Mouse (Mus musculus): Measurements from ENCODE around the gene Uox.

The Uox gene

DNA sequence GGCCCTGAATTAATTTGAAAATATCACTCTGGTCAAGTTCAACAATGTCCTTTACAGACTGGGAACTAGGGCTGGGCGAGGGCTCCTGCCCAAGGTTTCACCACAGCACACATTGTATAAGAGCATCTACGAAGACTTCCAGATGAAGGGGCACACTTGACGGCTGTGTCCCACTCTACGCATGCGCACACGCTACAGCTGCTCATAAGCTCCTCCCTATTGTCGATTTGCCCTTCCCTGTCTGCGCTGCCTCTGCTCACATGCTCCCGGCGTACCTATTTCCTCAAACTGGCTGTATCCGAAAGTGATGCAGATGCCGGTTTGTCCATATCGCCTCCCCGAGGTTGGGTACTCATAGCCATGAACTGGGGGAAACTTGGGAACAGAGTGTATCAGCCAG is 16.4 kb downstream of the Uox start:
- DNase-seq = no peak

DNA sequence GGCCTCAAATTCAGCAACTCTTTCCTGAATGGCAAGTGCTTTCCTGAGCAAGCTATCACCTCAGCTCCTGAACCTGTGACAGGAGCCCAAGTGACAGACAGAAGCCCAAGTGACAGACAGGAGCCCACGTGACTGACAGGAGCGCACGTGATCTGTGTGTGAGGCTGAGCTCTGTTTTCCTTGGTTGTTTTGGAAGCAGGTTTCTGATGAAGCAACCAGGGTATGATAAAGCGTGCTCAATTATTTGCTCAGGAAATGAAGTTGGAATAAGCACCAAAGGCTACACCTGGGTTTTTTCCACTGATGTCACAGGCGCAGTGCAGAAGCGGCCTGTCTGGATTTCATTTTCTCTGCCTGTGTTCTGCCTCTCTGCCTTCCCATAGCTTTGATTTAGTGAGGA is 19.3 kb downstream of the Uox start:
- DNase-seq = no peak

DNA sequence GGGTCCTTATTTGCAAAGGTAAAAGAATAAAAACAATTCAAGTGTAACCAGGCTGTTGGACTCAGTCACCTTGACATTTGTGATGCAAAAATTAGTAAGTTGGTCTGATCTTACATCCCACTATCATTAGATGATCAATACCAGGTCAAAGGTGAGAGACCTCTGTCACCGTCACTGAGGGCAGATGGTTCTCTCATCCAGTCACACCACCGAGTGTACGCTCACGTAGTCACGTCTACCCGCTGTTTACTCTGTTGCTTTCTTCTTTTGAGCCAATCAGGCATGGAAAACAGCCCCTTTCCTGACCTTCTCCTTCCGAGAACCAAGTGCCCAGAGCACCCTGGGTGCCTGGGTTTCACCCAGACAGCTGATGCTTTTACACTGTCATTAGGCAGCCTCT is 20.9 kb downstream of the Uox start:
- DNase-seq = no peak

DNA sequence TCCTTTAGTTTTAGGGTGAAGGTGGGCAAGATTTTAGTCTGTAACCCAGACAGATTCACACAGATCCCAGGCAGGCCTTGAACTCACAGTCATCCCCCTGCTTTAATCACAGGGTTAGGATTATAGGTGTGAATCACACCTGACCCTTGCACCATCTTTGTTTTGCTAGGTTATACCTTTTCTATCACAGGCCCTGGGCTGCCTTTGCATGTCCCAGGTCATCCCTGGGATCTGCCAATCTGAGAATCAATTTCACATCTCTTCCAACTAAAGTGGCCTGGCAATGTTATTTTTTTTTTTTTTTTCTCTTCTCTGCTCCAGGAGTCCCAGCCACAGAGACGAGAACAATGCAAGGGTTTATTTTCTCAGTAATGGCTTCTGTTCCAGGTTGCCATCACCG is 21.4 kb downstream of the Uox start:
- DNase-seq = no peak

DNA sequence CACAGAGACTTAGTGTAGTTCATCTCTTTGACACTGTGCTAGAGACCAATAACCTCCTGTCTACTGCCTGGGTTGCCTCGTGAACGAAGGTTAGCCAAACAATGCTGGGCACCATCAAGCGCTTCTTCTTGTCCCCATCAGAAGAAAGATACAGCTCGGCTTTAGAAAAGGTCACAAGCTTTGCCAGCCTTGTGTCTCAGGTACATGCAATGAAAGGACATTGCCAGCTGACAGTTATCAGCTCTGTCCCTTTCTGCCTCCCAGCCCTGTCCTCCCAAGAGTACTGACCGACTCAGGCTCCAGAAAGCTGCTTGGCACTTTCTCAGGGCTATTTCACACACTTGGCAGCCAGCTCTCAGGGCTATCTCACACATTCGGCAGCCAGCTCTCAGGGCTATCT is 25.2 kb downstream of the Uox start:
- DNase-seq = no peak

DNA sequence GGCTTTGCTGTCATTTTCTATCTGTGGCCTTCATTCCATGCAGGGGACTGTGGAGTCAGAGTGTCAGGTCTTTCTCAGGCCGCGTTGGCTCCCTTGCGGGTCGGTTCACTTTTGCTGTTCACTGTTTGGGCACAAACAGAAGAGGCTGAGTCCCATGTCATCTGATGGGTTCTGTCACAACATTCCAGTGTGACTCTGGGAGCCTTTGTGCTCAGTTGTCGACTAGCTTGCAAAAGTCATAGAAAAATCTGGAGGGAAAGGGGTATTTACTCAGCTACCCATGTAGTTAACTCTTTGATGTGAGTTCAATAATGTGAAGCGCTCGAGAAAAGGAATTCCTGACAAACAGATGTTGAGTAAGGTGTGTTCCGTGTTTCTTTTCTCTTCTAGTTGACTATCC is 26.2 kb downstream of the Uox start:
- DNase-seq = no peak

DNA sequence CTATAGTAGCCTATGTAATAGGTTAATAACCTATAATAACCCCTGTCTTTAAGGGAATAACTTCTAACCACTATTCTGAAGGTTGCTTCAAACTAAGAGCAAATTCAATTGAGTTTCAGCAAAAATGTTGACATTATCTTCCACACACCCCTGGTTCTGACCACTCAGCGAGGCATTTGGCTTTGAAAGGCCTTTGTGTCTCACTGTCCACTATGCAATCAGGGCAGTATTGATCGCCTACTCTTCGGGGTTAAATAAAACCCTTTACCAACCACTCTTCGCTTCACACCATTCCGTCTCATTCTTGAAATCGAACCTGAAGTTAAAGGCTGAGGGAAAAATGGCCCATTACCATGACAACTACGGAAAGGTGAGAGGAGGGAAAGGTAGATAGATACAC is 26.6 kb downstream of the Uox start:
- DNase-seq = no peak

DNA sequence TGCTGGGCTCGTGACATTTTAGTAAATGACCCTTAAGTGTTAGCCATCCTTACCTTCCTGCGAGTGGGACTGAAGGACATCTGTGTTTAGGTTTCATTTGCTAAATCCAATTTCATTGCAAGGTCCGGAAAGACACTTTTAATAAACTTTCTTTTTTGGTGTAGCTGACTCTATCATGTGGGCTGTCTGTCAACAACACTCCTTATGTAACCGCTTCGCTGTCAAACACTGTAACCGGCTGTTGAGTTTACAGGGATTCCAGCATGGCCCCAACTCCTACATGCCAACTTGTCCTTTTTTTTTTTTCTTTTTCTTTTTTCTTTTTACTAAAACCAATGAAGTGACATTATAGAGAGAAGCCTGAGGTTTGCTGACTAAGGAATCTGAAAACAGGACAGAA is 28.2 kb downstream of the Uox start:
- no peak for DNase-seq

DNA sequence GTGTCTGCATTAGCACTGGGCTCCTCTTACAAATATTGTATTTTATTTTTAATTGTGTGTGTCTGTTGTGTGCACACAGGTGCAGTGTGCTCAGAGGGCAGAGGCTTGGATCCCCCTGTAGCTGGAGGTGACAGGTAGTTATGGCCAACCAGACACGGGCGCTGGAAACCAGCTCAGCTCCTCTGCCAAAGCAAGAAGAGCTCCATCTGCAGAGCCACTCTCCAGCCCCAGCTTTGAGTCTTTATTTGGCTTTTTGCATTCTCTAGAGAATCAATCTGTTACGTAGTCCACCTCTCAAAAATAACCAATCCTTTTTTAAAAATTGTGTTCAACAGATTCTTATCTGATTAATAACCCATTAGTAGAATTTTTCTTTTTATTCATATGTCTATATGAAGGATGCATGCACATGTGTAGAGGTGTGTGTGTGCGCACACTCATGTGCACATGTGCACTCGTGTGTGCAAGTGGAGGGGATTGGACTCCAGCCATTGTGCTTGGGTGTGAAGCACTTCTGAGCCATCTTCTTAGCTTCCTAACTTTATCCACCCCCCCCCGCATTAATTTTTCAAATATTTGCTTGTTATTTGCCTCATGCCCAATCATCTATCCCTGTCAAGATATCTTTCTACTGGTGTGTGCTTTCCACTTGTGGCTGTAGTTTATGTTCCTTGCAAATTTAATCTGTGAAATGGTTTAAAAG is 29.1 kb downstream of the Uox start:
- no peak for DNase-seq

DNA sequence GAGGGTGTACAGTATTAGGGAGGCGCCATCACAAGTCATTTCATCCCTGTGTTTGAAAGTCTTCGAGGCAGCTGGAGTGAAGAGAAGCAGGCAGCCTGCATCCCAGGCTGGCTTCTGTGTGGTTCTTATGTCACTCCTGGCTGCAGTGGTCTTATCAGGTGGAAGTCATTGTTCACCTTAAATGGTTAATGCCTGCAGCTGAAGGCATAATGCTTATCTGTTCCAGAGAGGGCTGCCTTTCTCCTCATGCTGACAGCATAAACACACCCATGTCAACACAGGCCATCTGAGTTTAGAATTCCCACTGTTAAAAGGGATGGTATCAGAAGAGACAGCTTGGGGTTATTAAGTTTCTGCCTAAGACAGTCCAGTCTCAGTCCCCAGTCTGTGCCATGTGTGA is 31.0 kb downstream of the Uox start:
- DNase-seq = no peak

DNA sequence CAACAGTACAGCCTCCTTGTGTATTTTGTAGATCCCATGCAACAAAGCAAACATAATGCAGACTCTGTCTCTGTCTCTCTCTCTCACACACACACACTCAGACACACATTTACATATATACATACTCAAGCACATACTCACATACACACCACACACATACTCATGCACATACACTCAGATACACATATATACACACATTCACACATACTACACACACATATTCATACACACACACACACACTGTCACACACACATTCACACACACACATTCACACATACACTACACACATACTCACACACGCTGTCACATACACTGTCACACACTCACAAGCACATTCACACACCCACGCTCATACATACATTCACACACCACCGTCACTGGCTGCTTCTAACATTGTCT is 32.3 kb downstream of the Uox start:
- DNase-seq = no peak

DNA sequence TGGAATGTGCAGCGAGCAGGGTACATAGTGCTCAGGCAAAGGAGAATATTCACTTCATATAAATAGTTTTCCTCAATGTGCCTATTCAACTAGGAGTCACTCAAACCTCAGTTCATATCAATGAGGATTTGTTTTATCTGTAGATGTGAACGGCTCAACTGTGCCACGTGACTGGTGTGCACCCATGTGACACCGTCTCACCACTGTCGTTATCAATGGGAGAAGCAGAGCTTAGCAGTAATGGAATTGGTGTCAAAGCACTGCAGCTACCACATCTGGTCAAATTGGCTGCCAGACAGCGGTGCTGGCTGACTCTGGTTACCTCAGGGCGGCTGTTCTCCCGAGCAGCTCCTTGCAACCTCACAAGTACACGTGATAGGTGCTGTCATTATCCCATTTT is 34.4 kb downstream of the Uox start:
- no peak for DNase-seq

DNA sequence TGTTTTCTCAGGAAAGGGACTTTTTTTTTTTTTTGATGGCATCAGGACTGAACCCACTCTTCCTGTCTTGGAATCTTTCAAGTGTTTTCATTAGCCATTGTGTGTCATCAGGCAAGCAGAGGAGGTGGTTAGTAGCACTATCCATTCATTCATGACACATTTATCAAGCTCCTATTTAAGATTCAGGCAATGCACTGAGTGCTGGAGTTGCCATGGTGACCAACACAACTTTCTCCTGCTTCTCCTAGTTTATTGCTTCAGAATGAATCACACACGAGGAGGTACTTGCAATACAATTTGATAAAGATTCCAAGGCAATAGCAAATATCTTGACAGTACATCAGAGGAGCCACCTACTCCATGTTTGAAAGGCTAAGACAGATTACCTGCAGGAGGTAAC is 37.1 kb downstream of the Uox start:
- no peak for DNase-seq

DNA sequence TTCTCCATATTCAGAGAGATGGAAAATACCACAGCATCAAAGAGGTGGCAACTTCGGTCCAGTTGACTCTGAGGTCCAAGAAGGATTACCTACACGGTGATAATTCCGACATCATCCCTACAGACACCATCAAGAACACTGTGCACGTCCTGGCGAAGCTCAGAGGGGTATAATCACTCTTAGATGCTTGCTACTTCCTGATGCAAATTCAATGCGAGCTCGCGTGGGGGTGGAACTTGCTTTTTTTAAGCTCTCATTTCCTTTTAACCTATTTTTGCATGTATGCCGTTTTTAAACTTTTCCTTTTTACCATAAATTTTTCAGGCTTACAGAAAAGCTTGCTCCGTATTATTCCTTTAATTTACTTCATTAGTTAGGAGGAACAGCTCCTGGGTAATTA is 40.1 kb downstream of the Uox start:
- DNase-seq = no peak

DNA sequence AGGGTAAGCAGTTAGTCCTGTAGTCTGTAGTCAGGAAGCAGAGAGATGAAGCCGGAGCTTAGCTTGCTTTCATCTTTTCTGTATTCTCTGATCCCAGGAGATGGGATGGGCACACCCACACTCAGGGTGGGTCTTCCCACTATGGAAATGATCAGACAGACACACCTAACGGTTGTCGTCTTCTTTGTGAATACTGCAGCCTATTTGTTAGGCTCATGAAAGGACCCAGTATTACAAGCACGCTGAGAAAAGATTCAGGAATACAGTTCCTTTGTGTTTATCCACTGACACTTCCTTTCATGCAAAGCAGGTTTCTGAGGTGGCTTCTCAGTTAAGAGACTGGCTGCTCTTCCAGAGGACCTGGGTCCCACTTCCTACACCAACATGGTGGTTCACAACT is 41.0 kb downstream of the Uox start:
- DNase-seq = no peak

DNA sequence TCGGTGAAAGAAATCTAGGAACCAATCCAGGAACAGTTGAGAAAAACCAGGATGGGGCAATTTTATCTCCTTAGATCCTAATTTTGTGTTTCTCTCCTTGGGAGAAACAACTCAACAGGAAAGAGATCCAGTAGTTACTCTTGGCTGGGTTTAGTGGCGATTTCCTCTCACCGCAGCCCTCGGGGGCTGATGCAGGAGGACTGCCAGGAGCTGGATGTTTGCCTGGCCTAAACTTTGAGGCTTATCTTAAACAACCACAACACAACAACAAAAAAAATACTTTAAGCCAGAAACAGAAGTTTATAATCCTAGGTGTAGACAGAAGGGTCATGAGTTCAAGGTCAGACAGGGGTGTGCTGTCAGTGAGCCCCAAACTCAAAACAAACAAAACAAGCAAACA is 41.6 kb downstream of the Uox start:
- DNase-seq = no peak

DNA sequence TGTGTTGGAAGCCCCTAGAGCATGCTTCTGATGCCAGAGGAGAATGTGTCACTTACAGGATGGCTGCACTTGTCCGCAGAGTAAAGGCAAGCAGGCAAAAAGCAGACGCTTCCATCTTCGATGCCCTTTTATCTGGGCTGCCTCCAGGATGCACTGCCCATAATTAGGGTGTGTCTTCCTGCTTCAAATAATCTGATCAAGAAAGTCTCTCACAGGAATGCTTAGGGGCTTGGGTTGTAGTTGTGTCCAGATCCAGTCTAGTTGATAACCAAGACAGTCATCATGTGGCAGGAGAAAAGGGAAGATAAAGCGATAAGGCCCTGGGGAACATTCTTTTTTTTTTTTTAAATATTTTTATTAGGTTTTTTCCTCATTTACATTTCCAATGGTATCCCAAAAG is 45.3 kb downstream of the Uox start, which contains the start of gene Dnase2b:
Gene Dnase2b, minus strand, starts transcription at position 101 of the 400 bp plus-strand sequence.
- DNase-seq = no peak

DNA sequence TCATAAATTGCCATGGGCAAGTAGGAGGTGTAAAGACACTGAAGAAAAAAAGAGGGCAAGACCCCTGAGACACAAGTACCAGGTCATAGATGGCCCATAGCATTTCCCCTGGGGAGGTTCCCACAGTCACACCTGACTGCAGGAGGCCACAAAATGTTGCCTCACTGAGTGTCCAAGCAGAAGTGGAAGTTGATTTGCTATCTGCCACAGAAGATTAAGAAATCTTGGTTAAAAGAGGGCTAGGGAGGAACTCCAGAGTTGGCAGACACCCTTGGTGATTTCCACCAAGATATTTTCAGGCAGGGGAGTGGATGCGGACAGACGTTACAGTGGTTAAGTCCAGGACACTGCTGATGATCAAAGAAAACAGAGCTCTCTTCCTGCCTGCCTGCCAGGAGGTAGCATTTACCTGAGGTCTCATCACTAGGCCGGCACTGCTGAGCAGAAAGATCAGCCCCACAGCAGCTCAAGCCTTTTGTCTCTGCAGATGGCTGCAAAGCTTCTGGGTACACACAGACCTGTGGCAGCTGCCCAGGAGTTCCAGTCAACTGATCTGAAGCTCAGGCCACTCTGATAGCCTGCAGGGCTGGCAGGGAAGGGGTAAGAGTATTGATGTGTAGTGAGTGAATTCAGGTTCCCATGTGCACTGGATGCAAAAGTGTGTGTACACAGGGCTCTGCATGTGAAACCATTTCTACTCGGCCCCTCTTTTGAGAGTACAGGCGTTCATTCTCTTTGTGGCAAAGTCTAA is 46.5 kb downstream of the Uox start:
- DNase-seq = no peak

DNA sequence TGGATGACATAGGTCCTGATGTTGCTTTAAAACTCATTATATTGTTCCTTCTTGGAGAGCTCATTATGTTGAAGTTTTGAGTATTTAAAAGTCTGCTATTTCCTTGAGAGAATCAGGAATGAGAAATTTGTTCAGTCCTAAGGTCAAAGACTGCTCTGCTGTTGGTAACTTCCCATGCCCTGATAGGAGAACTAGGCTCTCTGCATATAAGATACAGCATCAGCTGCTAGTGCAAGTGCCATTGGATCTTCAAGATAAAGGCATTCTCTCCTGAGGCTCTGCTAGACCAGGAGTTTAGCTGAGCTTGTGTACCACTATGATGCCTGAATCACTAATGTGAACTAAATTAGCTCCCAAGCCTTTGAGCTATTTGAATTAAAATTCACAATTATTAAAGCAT is 47.7 kb downstream of the Uox start:
- DNase-seq = no peak

DNA sequence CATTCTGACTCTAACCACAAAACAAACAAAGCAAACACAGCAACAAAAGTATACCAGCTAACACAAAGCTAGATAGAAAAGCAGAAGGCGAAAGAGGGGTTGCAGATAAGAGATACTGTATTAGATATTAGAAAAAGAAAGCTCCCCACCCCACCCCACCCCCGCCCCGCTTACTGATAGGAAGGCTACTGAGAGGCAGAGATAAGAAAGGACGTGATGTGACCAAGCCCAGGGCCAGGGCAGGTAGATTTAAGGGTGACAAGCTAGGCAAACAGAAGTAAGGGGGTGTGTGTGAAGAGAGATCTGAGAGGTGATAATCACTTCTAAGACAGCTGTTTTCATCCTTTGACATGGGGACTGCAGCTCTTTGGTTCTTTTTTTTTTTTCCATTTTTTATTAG is 48.1 kb downstream of the Uox start:
- DNase-seq = no peak

DNA sequence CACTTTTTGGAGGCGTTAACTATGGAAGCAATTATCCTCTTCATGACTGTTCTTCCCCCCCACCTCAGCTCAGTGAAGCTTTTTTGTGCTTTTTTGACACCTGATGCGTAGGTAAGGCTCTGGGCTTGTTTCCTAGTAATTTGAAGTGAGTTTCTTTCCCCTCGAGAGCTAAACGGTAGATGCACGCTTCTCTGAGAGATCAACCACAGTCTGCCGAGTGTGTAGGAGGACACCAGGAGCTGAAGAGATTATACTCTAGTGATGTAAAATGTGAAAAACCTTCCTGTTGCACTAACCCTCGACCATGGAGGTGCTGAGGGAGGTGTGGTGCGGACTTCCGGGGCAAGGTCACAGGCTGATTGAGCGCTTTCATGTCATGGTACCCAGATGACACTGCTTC is 49.9 kb downstream of the Uox start:
- DNase-seq = no peak

DNA sequence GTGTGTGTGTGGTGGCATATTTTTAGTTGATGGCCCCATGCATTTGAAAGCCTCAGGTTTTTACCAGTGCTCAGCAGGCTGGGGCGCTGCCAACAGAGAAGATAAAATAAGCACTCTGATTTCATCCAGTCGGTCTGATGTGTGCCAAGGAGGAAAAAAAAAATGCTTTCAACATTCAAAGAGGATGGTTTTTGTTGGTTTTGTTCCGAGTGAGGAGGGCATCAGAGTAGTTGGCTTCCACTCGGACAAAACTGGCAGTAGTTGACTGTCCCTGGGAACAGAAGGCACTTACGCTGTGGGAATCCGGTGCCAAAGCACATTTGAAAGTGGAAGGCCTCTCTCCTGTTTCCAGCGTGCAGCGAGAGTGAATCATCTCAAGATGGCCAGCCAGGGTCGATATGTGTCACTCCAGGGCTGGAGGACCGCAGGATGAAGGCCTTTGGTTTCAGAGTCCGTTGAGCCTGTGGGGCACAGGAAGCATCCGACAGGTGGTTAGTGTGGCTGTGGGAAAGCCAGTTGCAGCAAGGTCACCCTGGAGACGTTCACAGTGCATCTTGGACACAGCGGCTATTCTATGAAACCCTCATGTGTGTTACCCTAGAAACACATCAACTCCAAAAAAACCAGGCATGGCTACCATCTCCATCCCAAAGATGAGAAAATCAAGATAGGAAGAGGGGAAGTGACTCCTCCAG is 50.5 kb downstream of the Uox start:
- peak; percentile 88 for DNase-seq

DNA sequence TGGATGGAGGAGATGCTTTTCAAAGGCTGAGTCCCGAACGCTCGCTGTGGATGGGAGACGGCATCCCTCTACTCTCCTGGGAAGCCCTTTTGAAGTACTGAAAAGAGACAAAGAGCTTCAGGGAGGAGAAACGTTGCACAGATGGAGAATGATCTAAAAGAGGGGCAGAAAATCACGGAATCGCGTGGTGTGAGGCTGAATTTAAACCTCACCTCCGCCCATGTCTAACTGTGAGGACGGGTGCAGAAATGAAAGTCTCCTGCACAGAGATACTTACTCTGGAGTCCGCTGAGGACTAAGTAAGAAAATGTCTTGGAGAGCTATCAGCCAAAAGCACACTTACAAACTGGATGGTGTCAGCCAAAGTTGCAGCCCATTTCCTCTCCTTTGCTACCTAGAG is 51.7 kb downstream of the Uox start:
- DNase-seq = no peak

DNA sequence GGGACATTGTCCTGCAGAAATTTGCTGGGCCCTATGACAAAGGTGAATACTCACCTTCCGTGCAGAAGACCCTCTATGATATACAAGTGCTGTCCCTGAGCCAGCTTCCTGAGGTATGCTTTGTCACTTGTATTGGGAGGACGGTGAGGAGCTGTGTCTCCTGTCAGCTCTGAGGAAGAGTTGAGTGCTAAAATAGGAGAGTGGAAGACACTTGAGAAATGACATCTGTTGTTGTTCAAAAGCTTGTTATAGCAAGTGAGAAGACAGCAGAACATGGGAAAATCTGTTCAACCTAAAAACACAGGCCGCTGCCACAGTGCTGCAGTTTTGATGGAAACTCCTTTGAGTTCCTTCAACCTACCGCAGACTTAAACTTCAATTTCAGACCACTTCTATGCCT is 55.5 kb downstream of the Uox start:
- no peak for DNase-seq
